Mouse (Mus musculus): ENCODE data around the gene Pabpc1l.

- TF ChIP-seq CTCF (IDR thresholded peaks at IDR 0.05; ENCODE audit: low read depth, low read length) (no peak), POLR2A (IDR thresholded peaks at IDR 0.05; ENCODE audit: borderline replicate concordance, low read depth, low read length) (no peak)
These were observed 56.3 kb downstream of the Pabpc1l start for GRCm38 (mm10) chr2:164081577-164081976.

All from bone marrow macrophage, adult 2 months (primary cell).